Mouse (Mus musculus) cerebellum, adult 2 months (tissue): Measurements from ENCODE around the gene Fbxo11.

ENCODE experiments used
- CTCF ChIP-seq: fragments of 200-500 bp; IDR thresholded peaks from 2 replicates; pipeline ENCODE4 v1.5.1; 2011; ENCODE audit warnings: low read depth, mild to moderate bottlenecking, control low read depth, low read length, moderate library complexity, borderline replicate concordance; ENCODE audit not compliant: insufficient read depth
- POLR2A ChIP-seq: fragments of 200-500 bp; IDR thresholded peaks from 2 replicates; pipeline ENCODE4 v1.6.1; 2011; ENCODE audit warnings: low read length, control low read depth, borderline replicate concordance; ENCODE audit not compliant: insufficient read depth

DNA sequence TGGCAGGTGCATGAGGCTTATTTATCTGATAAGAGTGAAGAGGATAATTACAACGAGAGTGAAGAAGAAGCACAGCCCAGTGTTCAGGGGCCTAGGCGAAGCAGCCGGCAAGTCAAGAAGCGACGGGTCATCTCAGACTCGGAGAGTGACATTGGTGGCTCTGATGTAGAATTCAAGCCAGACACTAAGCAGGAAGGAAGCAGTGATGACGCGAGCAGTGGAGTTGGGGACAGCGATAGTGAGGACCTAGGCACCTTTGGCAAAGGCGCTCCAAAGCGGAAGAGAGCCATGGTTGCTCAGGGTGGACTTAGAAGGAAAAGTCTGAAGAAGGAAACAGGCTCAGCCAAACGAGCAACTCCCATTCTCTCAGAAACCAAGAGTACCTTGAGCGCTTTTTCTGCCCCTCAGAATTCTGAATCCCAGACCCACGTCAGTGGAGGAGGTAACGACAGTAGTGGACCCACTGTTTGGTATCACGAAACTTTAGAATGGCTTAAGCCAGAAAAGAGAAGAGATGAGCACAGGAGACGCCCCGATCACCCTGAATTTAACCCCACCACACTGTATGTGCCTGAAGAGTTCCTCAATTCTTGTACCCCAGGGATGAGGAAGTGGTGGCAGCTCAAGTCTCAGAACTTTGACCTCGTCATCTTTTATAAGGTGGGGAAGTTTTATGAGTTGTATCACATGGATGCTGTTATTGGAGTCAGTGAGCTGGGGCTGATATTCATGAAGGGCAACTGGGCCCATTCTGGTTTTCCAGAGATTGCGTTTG lies 80.5 kb downstream of the Fbxo11 start:
- TF ChIP-seq POLR2A (no peak), CTCF (no peak)
